Mouse (Mus musculus): ENCODE measurements around the gene Gcnt2.
A peak's percentile ranks its signal among the peaks of the same experiment; 100 is the strongest.
"Not testable (repeated sequence)": the region's sequence is repeated elsewhere in the genome, so short reads cannot be mapped to it uniquely, and the experiment has no call there.

Gene Gcnt2

DNA sequence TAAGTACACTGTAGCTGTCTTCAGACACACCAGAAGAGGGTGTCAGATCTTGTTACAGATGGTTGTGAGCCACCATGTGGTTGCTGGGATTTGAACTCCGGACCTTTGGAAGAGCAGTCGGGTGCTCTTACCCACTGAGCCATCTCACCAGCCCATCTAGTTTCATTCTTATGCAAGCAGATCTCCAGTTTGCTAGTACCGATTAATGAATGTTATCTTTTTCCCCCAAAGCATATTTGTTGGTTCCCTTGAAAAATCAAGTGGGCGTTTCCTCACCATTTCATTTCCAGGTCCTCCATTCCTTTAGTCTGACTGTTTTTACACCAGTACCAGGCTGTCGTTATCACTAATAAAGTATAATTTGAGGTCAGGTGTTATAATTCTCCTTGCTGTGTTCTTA is 139.0 kb downstream of the Gcnt2 start:
- not testable (repeated sequence) for DNase-seq (ENCODE audit: low read depth, low spot score)

DNA sequence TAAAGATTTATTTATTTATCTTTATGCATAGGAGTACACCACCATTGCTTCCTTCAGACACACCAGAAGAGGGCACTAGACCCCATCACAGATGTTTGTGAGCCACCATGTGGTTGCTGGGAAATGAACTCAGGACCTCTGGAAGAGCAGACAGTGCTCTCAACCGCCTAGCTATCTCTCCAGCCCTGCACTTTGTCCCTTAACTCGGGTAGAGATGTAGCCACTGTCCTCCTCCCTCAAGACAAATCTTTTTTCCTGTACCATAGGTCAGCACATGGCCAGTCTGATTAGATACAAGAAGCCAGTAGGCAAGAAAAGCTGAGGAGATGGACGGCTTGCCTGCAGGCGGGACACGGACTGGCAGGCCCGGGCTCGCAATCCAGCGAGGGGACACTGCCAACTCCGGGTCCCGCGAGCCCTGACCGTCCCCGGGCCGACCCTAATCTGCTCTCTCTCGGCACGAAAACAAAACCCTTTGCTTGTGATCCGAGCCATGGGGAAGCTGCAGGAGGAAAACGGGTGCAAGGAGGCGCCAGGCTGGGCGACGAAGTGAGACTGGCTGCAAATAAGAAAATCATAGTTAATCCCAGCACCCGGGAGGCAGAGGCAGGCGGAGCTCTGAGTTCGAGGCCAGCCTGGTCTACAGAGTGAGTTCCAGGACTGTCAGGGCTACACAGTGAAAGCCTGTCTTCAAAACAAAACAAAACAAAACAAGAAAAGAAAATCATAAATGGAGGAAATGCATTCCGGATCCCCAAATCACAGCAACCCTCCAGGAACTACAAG is 140.8 kb downstream of the Gcnt2 start:
- DNase-seq (ENCODE audit: low read depth, low spot score): peak; percentile 26

DNA sequence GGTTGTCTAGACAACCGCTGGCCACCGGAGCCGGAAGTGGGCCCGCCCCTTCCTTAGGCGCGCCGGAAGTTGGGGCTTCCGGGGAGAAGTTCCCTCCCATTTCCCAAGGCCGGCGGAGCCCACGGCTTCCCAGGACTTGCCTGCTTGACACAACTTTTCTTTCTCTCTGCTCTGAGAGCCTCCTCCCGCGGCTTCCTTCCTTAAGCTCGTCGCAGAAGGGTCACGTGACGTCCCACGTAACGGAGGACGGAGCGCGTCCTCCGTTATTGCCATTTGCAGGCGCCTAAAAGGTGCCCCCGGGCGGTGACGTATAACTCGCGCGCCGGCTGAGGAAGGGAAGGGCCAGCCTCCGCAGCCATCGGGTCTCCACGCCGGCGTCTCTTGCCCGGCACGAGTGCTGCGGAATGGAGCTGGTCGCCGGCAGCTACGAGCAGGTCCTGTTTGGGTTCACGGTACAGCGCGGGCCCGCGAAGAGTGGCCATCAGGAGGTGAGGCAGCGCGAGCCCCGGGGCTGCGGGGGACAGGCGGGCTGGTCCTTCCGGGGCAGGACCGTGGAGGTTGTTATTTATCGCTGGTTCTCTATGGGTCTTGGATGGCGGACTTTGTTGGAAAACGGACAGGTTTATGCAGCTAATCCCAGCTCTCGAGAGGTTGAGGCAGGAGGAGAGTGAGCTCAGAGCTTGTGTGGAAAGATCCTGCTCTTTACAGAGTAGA is 141.5 kb downstream of the Gcnt2 start, which contains the start of gene Pak1ip1:
Gene Pak1ip1, plus strand, starts transcription at position 98 of the 714 bp plus-strand sequence.
- peak; percentile 95 for DNase-seq (ENCODE audit: low read depth, low spot score)

DNA sequence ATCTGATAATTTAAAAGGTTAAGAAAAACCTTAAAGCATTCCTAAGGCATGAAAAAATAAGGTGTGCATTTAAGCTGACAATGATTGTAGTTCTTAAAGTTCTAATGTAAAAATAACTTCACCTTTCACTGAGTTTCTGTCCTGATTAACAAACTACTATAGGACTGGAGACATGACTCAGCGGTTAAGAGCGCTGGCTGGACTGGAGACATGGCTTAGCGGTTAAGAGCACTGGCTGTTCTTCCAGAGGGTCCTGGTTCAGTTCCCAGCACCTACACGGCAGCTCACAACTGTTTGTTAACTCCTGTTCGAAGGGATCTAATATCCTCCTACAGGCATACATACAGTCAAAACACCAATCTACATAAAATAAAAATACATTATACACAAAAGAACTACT is 142.4 kb downstream of the Gcnt2 start:
- no peak for DNase-seq (ENCODE audit: low read depth, low spot score)

DNA sequence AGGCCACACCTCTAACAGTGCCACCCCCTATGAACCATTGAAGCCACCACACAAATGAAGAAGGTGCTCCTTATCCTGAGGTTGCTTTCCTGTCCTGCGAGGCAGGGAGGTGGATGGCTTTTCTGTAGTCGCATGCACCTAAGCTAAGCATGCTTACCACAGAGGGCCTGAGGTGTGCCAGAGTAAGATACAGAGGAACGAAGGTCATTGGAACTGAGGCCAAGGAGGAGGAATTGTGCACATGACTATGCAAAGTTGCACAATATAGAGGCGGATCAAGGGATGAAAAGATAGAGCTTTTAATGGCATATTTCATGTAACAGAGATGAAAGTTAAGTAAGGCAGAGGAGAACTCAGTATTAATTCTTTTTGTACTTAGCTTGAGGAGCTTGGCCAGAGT is 146.7 kb downstream of the Gcnt2 start:
- no peak for DNase-seq (ENCODE audit: low read depth, low spot score)

DNA sequence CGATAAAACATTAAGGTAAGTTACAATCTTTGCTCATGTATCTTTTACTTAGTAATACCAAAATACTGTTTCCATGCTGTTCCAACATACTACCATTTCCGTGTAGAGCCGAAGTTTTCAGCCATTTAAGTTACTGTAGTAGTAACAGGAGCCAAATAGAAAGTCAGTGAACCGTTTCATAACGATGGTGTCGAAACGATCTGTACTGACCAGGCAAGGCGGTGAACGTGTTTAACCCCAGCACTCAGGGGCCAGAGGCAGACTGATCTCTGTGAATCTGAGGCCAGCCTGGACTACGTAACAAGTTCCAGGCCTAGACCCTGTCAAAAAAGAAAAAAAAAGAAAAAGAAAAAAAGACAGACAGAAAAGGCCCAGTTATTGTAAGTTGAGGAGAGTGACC is 148.7 kb downstream of the Gcnt2 start:
- no peak for DNase-seq (ENCODE audit: low read depth, low spot score)

DNA sequence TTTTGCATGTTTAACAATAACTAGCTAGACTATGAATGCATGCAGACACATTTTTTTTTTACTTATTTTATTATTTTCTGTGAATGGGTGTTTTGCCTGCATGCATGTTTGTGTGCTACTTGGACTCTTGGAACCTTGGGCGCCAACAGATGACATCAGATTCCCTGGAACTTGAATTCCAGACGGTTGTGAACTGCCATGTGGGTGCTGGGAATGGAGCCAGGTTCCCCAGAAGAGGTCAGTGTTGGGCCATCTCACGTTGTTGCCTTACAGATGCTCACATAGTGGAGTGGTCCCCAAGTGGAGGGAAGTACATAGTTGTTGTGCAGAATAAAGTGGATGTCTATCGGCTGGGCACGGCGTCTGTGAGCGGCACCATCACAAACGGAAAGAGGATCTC is 149.4 kb downstream of the Gcnt2 start:
- DNase-seq (ENCODE audit: low read depth, low spot score): no peak
